Mouse (Mus musculus): ENCODE results near the gene Trip11.
"Not testable (repeated sequence)": the region's sequence is repeated elsewhere in the genome, so short reads cannot be mapped to it uniquely, and the experiment has no call there.

Gene Trip11

DNA sequence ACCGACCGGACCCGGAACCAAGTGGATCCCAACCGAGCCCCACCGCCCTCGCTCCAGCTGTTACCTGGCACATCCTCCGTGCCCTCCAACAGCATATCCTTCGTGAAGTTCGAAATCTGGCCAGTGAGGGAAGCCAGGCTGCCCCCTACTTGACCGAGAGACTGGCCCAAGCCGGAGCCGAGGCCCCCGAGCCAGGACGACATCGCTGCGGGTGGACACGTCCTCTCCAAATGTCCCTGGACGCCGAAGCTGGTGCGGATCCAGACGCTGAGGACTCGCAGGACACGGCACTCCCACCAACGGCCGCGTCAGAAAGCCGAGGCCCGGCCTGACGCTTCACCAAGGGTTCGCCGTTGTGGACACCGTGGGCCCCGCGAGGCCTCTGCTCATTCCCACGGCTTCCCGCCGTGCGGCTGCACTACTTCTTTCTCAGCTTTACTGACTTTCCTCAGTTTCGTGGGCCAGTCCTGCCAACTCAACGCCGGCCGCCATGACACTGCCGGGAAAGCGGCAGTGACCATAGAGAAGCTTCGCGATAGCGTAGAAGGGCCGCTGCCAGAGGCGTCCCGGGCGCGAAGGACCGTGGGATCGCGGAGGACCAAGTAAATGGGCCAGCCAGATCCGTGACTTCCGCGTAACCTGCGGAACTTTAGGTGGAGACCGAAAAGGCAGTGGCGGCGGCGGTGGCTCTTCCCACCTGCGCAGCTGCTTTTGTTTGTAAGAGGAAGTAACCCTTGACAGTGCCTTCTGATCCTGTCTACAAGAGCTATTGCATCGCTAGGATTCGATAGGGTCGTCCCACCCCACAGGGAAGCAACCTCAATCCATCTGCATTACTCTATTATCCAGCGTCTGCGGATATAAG lies at the start of gene Trip11:
Trip11 (minus strand) TSS at position 642 of the 865 bp plus-strand sequence.
- peak; percentile 86 to 91 for DNase-seq (ENCODE audit: low spot score in 2 of 2)

GRCm38 (mm10) chr12:101958960-101959780 lies 46.1 kb upstream of the Trip11 start:
- not testable (repeated sequence) for DNase-seq (ENCODE audit: low spot score in 2 of 2)

GRCm38 (mm10) chr12:101958556-101958955 lies 45.5 kb upstream of the Trip11 start:
- no peak for DNase-seq (ENCODE audit: low spot score in 2 of 2)

DNA sequence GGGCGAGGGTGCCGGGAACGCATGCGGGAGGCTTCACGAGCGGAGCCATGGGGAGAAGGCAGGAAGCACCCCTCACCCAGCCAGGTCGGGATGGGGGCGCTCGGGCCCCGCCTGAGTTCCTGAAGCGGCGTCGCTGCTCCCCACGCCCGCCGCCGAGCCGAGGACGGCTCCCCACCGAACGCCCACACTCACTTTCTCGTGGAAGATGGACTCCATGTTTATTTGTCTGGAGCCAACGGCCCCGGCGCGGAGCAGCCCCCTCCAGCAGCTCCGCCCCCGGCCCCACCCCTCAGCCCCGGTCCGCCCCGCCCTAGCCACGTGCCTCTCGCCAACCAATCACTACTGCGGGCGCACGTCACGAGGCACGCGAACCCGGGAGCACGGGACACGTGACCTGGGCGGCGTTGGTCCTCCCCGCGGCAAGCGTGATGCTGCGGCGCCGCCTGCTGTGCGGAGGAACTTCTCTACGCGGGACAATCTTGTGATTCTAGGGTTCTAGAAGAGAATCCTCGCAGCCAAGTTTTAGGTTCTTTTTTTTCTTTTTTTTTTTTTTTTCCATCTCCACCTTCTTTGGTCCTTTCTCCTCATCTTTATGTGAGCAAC lies 45.0 kb upstream of the Trip11 start, which contains the start of gene Atxn3:
Atxn3 (minus strand) TSS at position 305 of the 603 bp plus-strand sequence.
- peak; percentile 90 to 97 for DNase-seq (ENCODE audit: low spot score in 2 of 2)

DNA sequence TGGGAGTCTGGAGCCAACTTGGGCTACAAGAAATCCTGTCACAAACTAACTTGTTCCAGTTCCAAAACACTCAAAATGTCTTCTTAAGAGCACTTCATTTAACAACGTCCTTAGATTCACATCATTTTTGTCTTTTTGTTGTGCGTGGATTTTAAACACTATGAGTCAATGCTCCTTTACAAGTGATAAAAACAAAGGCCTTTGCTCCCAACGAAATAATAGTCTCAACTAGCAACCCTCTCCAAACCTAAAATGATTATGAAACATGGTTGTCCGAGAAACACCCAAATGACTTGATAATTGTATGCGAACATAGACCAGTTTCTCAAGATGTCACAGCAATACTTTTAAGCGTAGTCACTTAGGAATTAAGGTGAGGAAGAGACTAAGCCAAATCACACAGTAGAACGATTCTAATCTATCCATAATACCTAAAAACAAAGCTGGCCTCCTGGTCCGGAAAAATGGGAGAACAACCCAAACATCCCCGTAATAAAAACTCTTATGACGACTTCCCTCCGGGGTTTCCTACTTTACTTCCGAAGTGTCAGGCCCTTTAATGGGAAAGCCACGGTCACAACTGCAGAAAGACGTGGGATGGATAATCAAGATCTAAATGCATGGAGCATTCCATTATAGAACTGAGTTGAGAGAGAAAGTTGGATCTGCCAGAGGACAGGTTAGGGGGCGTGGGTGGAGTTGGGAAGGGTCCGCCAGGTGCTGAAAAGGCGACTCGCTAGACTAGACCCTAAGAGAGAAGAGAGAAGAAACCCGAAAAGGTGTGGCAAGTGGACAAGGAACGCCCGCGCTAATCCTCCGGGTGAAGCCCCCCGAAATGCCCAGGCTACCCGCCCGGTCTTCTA lies 44.2 kb upstream of the Trip11 start:
- no peak for DNase-seq (ENCODE audit: low spot score in 2 of 2)

DNA sequence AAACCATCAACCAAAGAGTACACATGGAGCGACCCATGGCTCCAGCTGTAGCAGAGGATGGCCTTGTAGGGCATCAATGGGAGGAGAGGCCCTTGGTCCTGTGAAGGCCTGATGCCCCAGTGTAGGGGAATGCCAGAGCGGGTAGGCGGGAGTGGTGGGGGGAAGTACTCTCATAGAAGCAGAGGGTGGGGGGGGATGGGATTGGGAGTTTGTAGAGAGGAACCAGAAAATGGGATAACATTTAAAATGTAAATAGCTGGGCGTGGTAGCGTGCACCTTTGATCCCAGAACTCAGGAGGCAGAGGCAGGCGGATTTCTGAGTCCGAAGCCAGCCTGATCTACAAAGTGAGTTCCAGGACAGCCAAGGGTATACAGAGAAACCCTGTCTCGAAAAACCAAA lies 42.8 kb upstream of the Trip11 start:
- DNase-seq (ENCODE audit: low spot score in 2 of 2) = not testable (repeated sequence)

DNA sequence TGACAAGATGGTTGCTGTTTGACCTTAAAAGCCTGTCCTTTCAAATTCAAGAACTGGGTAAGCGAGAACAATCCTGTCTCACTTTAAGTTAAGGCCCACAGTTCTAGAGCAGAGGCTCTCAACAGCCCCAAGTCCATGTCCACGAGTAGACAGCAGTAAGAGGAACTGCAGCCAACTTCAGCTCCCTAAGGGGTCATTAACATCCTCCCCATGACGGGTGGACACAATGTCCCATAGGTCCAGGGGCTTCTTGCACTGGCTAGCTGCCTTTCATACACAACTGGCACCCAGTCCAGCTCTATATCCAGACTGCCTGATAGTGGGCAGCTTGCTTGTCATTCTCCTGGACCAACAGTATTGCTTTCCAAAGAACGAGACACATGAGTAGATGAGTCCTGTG lies 35.7 kb upstream of the Trip11 start:
- DNase-seq (ENCODE audit: low spot score in 2 of 2) = peak in 1 of 2 experiments; percentile 21

DNA sequence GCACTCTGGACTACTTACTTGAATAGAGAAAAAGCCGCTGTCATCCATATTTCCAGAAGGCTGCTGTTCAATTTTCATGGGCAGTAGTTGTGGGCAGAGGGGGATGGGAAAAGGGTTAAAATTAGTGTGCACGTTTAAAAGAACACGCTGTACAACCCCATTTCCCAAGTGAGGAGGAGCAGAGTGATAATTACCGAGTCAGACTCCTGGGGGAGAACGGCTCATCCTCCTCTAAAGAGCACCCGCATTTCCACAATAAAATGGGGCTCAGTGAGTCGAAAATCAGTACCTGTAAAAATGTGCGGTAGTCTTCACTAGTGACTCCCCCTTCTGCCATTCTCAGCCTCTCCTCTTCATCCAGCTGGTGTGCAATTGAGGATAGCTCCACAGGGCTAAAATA lies 34.9 kb upstream of the Trip11 start:
- DNase-seq (ENCODE audit: low spot score in 2 of 2) = no peak

GRCm38 (mm10) chr12:101937572-101937971 lies 24.5 kb upstream of the Trip11 start:
- DNase-seq (ENCODE audit: low spot score in 2 of 2) = no peak

DNA sequence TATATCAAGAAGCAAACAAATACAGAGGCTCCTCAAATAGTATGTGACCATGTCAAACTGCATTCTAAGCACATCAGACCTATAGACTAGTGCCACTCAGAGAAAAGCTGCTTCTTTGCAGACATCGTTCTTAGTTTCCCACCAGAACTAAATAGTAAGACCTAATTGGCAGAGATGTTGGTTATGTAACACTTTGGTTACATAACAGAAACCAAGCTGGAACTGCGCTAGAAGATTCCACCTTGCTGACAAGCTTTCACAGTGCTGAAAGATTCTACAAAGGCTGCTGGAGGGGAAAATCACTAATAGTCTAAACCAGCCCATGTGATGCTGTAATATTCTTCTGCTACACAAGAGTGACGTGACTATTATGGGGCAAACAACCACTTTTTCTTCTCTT lies 22.2 kb upstream of the Trip11 start:
- DNase-seq (ENCODE audit: low spot score in 2 of 2) = no peak

- DNase-seq (ENCODE audit: low spot score in 2 of 2) = no peak
Measured at GRCm38 (mm10) chr12:101928423-101928822, 15.4 kb upstream of the Trip11 start.

GRCm38 (mm10) chr12:101922313-101922712 lies 9.2 kb upstream of the Trip11 start:
- DNase-seq (ENCODE audit: low spot score in 2 of 2) = no peak

- DNase-seq (ENCODE audit: low spot score in 2 of 2) = no peak
Measured at GRCm38 (mm10) chr12:101919847-101920246, 6.8 kb upstream of the Trip11 start.

GRCm38 (mm10) chr12:101917165-101917564 lies 4.1 kb upstream of the Trip11 start:
- DNase-seq (ENCODE audit: low spot score in 2 of 2) = no peak

DNA sequence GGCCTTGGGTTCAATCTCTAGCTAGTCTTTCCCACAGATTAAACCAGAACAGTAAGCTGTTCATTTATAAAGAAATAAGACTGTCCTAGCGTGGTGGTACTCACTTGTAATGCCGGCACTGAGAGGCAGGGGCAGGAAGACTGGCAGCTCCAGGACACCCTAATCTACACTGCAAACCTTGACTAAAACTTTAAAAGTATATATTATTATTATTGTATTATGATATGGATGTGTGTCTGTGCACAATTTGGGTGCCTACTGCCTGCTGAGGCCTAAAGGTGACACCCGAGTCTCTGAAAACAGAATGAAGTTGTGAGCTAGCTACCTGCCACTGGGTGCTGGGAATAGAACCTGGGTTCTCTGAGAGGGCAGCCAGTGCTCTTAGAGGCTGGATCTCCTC lies 1.7 kb downstream of the Trip11 start:
- DNase-seq (ENCODE audit: low spot score in 2 of 2) = no peak

- no peak for DNase-seq (ENCODE audit: low spot score in 2 of 2)
Measured at GRCm38 (mm10) chr12:101910360-101910759, 2.7 kb downstream of the Trip11 start.

GRCm38 (mm10) chr12:101905817-101906216 lies 7.2 kb downstream of the Trip11 start:
- DNase-seq (ENCODE audit: low spot score in 2 of 2) = no peak

DNA sequence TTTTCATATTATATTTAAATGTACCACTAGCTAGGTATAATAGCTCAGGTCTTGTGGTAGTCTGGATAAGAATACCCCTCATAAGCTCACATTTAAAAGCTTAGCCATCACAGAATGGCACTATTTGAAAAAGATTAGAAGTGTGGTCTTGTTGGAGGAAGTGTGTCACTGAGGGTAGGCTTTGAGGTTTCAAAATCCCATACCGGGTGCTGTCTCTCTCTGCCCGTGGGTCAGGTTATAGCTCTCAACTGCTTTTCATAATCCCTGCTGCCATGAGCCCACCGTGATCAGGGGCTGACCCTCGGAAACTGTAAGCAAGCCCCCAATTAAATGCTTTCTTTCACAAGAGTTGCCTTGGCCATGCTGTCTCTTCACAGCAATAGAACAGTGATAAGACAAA lies 8.2 kb downstream of the Trip11 start:
- DNase-seq (ENCODE audit: low spot score in 2 of 2) = no peak

DNA sequence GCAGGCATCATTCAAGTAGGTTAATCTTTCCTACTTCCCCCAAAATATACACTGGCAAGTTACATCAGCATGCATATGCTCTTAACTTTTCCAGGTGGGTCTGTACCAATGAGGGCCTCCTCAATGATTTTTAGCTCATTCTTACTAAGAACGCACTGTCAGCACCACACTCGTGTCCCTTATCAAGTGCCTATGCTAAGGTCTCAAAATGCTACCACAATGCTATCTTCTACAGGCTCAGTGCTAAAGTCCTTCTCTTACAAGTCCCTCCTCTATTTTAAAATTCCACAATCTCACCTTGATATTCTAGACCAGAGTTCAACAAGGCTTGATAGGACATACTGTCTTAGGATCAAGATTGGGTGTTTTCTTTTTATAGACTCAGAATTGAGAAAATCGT lies 8.9 kb downstream of the Trip11 start:
- DNase-seq (ENCODE audit: low spot score in 2 of 2) = no peak

DNA sequence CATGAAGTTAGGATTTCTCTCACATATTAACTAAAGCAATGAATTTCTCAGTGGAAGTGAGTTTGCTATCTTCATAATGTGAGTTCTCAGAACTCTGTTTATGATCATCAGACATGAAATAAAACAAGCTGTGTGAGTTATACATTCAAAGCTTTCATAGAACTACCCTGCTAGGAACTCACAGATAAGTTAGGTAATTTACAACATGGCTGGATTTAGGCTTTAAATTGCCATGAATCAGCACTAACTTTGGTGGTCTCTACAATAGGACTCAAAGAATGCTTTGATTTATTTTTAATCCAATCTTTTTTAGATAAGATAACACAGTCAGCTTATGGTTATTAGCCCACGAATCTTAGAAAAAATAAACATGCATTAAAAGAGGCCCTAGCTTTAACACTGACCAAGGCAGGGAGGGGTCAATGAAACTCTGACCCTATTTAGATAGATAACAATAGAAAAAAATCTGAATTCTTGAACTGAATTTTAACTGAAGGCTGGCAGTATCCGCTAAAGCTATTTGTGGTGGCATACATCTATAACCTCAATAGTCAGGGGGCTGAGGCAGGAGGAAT lies 13.3 kb downstream of the Trip11 start:
- DNase-seq (ENCODE audit: low spot score in 2 of 2) = no peak

DNA sequence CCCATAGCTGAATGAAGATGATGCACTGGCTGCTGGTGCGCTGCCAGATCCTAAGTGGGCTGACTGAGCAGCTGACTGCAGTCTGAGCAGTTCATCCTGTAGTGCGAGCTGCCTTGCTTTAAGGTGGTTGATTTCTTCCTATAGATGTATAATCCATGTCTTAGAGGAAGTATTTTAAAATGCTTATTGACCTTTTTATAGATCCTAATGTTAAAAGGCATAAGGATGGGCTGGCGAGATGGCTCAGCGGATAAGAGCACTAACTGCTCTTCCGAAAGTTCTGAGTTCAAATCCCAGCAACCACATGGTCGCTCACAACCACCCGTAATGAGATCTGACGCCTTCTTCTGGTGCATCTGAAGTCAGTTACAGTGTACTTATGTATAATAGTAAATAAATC lies 14.1 kb downstream of the Trip11 start:
- no peak for DNase-seq (ENCODE audit: low spot score in 2 of 2)
